Mouse (Mus musculus) thymus, postnatal 0 days (tissue): ENCODE data around the gene Uba6. TPM values are rescaled to one million over a fixed set of nuclear protein-coding genes. Genes with fewer than 3 reads are reported as not detected.

Experiments used
- DNase-seq: peaks from one replicate; pipeline ENCODE4 v3.0.0-alpha.2; 2015; ENCODE audit warnings: low spot score
- polyA plus RNA-seq: library from polyadenylated mRNA; unstranded; fragments of >200 nt; fragmentation: Nextera tagmentation; extraction: Ambion mirVana; gene quantifications from 2 replicates; pipeline ENCODE4 v1.2.1, GENCODE M21; 2015

The Uba6 gene
- polyA plus RNA-seq, 1 experiment from 2014 or later: 8.7 TPM

DNA sequence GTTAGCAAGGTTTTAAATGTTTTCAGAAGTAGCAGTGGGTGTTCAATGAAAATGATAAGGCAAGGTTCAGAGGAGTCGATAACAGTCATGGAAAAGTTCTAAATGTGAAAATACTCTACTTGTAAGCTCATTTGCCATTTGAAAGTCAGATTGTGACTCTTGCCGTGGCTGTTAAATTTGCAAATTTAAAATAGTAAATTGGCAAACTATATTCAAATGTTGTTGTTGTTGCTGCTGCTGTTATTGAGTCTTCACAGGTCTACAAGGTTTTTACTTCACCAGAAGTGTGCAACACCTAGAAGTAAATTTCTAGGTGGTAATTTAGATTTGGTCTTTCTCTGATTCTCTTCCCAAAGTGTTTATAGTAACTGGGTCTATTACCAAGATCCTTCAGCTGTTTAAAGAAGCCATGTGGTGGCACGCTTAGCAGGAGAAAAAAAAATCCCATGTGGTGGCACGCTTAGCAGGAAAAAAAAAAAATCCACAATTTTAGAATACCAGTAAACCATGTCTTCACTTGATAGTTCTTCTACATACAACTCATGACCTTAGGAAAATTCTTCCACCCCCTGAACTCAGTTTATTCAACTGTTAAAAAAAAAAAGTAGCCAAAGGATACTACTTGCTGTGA is 99.7 kb downstream of the Uba6 start:
- DNase-seq: no peak

DNA sequence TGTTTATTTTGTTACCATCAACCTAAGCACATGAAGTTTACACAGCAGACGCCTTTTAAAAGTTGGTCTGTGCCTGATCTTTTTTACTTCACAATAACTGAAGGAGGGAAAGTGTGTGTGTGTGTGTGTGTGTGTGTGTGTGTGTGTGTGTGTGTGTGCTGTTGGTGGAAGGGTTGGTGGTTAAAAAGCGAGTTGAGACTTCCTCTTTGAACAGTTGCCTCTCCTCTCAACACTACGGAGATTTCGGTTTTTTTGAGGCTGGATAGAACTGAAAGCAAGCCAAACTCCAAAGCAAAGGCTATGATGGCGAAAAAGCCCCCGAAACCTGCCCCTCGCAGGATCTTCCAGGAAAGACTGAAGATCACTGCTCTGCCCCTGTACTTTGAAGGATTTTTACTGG is 101.1 kb downstream of the Uba6 start, which contains the start of gene Stap1:
Gene Stap1, plus strand, starts transcription at position 209 of the 400 bp plus-strand sequence.
- DNase-seq: peak; percentile 79

GRCm38 (mm10) chr5:86069121-86069520 is 103.5 kb downstream of the Uba6 start:
- DNase-seq: peak; percentile 58

DNA sequence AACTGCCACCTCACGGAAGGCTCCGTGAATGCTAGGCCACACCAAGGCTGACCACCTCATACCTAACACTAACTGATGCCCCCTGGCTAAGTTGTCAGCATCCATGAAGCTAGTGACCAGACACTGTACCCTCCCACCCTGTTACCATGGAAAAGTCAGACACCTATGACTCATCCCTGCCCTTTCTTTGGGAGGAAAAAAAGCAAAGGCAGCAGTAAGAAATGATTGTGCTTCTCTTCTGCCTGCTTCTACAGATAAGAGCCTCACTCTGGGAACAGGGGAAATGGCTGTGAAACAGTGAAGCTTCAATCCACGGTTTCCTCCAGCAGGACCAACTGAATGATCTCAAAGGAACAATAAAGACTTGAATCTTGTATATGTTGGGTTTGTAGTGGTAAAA is 104.2 kb downstream of the Uba6 start:
- no peak for DNase-seq

GRCm38 (mm10) chr5:86066551-86066929 is 106.1 kb downstream of the Uba6 start:
- peak; percentile 86 for DNase-seq

GRCm38 (mm10) chr5:86065876-86066550 is 106.6 kb downstream of the Uba6 start:
- no peak for DNase-seq

- peak; percentile 97 for DNase-seq
Measured at GRCm38 (mm10) chr5:86065101-86065875, 107.3 kb downstream of the Uba6 start, which contains the start of gene Cenpc1. Gene Cenpc1, minus strand, starts transcription at chr5:86065583.

- DNase-seq: no peak
Measured at GRCm38 (mm10) chr5:86063501-86063900, 109.1 kb downstream of the Uba6 start.

Other genes starting within 250 kb of the Uba6 start
- 27.8 and 32.1 TPM in 2 replicates for gene Cenpc1, start 107.2 kb downstream of the Uba6 start, polyA plus RNA-seq
- gene Stap1, start 101.1 kb downstream of the Uba6 start, polyA plus RNA-seq: 61.0 and 77.4 TPM in 2 replicates
- gene Gnrhr, start 25.1 kb upstream of the Uba6 start, polyA plus RNA-seq: not detected in 2 replicates
- gene Tmprss11c, start 116.5 kb upstream of the Uba6 start, polyA plus RNA-seq: not detected in 2 replicates
- 0.72 and 0.78 TPM in 2 replicates for gene Tmprss11d, start 200.6 kb upstream of the Uba6 start, polyA plus RNA-seq